Mouse (Mus musculus): ENCODE results near the gene Mettl5. TPM values are rescaled to one million over a fixed set of nuclear protein-coding genes. Genes with fewer than 3 reads are reported as not detected.

The Mettl5 gene
- total RNA-seq, 2 experiments from 2014 or later: 20.8 to 25.3 TPM

DNA sequence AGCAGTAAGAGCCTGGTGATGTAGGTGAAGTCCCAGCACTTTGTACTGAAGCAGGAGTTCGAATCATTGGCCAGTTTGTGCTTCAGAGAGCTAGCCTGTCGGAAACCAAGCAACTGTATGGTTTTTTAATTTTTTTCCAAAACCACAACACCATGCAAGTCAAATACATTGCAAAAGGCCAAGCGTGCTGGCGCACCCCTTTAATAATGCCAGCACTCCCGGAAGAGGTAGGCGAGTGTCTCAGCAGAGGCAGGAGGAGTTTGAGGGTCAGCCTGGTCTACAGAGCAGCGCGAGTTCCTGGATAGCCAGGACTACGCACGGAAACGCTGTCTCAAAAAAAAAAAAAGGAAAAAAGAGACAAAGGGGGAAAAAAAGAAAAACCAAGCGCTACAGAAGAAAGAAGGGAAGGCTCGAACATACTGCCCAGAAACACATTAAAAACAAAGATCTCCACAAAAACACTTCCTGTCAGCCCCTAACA lies 24.4 kb downstream of the Mettl5 start:
- peak; percentile 33 to 49 for DNase-seq
- intact Hi-C loops (cut with DNase I): loop anchor here (2.0 to 10.0 kb wide), 5 partner anchors 24 to 216 kb away; partner anchors contain the start of genes Bbs5, Mettl5 and Ppig

DNA sequence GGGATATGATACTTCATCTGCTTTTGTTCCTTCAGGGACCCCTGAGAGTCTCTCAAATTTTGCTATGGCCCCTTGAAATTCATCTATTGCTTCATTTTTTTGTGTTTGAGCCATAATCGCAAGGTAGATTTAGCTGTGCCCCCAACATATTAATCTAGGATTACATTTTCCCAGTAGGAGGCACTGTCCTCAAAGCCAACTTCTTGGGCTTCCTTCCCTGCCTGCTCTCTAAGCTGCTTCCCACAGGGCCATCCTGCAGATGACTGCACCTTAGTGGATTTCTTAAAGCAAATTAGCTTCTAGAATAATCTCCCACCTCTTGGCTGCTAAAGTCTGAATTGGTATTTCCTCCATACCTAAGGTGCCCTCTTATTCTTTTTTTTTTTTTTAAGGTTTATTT lies 27.5 kb downstream of the Mettl5 start:
- intact Hi-C loops (cut with DNase I): no loop called here
- no peak for DNase-seq

DNA sequence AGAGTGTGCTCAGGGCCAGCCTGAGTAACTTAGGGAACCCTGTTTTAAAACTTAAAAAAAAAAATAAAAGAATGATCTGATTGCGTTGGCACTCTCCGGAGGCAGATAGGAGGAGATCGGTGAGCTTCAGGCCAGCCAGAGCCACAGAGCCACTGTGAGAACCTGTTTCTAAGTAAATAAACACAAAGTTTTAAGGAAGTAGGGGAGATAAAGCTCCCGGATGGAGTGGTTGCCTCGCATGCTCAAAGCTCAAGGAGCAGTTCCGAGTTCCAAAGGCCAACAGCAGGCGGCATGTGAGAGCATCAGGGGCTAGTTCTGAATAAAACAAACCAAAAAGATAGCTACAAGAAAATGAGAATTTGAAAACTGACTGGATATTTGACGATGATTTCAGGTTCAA lies 29.0 kb downstream of the Mettl5 start:
- intact Hi-C loops (cut with DNase I): no loop called here
- peak in 1 of 2 experiments; percentile 19 for DNase-seq

DNA sequence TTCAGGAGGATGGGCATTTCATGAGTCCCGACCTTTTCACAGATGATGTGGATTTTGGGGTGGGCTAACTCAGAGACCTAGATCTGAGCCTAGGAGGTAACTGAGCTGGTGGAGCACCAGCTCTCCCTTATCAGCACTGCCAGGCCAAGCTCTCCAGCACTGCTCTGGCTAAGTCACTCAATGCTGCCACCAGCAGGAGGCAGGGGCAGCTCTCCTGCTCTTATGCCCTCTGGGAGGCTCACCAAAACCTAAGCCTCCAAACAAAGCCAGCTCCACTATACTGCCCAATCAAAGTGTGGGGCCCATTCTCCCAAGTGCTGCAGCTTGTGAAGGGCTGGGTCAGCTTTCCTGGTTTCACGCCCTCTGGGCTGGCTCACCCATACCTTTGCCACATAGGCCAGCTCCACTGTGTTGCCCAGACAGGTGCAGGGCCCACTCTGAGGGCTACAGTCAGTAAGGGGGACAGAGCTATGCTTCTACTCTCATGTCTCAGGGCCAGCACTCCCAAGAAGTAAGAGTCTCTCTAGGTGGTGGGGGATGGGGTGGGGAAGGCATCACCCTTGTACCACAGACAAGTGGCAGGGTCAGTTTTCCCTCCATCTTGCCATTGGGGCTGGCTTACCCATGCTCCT lies 33.9 kb downstream of the Mettl5 start:
- no peak for DNase-seq
- intact Hi-C loops (cut with DNase I): no loop called here

DNA sequence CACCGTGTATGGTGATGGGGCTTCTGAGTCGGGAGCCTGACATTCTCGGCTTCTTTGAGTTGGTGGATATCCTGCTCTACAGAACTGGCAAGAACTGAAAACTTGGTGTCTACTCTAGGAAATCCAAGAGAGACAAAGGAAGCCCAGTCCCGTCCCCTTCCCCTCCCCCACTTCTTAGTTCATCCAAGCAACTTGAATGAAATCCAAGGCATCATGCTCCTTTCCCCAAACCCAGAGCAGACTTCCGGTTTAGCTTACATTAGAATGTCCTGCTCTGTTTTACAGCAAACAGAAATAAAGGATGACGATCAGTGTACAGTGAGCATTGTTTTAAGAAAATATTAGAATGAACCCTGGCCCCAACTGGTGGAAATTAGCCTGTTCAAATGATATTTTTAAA lies 36.2 kb downstream of the Mettl5 start:
- DNase-seq: no peak
- intact Hi-C loops (cut with DNase I): no loop called here

DNA sequence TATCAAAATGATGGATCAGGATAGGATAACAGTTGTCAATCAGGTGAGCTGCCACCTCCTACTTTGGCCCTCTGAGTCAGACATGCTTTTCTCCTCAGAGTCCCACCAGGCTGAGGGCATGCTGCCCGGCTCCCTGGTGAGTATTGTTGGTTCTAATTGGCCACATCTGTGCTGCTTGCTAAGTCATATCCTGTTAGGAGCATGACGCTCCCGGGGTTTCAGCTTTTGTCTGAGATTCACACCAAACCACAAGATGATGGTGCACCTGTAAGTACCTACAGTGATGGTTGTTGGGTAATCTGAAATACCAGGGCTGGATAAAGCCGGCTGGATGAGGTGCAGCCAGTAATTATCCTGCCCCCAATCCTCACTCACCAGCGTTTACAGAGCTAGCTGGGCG lies 45.2 kb downstream of the Mettl5 start:
- intact Hi-C loops (cut with DNase I): no loop called here

DNA sequence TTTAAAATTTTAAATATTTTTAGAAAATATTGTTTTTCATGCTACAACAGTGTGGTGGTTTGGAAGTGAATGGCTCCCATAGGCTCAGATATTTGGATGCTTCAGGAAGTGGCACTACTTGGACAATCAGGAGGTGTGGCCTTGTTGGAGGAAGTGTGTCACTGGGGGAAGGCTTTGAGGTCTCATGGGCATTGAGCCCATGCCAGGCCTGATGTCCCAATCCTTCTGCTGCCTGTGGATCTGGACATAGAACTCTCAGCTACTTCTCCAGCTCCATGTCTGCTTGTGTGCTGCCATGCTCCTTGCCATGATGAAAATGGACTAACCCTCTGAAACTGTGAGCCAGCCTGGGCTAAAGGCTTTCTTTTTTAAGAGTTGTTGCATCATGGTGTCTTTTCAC lies 46.7 kb downstream of the Mettl5 start:
- intact Hi-C loops (cut with DNase I): no loop called here
- DNase-seq: no peak

More for the DNA sequence above, 45.2 kb downstream of the Mettl5 start:
- no peak for DNase-seq

DNA sequence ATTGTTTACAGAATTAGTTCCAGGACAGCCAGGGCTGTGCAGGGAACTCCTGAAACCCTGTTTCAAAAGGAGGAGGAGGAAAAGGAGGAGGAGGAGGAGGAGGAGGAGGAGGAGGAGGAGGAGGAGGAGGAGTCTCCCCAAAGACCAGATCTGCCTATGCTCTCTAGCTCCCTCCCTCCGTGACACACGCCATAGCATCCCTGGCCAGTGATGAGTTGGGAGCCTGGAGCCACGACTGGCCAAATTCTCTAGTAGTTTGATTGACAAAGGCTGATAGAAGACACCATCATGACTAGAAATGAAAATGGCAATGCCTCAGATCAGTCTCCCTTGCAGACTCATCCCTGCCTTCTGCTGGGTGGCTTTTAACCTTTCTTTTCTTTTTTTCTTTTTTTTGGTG lies 47.4 kb downstream of the Mettl5 start:
- intact Hi-C loops (cut with DNase I): no loop called here
- DNase-seq: no peak

DNA sequence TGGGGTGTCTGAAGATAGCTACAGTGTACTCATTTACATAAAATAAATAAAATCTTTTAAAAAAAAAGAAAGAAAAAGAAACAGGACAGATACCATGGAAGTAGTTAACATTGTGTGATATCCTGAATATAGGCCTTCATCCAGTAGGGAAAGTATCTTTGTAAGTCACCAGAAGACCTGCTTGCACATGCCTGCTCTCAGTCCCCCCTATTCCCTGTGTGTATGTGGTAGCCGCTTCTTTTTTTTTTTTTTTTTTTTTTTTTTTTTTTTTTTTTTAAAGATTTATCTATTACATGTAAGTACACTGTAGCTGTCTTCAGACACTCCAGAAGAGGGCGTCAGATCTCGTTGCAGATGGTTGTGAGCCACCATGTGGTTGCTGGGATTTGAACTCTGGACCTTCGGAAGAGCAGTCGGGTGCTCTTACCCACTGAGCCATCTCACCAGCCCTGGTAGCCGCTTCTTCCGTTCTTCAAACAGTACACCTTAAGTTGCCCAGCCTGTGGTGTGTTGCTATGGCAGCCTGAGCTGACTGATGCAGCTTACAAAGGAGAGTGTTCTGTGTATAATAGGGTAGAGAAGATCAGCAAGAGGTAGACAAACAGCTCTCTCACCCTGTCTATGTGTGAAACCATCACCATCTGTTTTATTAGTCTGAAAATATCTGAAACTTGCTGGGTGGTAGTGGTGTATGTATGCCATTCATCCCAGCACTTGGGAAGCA lies 48.0 kb downstream of the Mettl5 start:
- no peak for DNase-seq
- intact Hi-C loops (cut with DNase I): no loop called here

DNA sequence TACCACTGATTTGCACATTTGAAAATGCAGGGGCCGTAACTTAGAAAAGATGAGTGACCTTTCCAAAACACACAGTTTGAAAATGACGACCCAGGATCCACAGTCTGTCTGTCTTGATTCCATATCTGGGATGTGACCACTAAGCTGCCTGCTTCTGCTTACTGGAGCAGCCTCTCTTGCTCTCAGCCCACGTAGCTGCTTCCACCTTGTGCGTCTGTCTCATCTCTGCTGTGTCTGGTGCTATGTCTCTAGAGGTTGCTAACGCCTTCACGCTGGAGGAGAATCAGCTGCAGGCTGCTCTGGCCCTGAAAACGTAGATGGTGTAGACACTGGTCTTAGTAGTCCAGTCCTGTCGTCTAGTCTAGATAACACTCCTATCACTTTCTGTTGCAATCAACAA lies 55.3 kb downstream of the Mettl5 start:
- no peak for DNase-seq
- intact Hi-C loops (cut with DNase I): no loop called here

DNA sequence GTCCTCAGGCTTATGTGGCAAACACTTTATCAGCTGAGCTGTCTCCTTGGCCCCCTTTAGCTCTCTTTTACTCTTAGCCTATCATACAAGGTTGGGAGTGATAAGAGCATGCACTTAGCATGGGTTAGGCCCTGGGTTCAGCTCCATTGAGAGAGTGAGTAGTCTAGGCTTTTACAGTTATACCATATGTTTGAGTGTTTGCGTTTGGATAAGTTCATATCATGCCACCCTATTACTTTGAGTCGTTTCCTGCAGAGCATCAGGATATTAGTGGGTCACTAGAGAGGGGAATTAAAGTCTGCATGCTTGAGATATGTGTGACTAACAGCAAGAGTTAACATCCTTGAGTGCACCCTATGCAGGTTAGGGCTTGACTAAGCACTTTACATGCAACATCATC lies 55.7 kb downstream of the Mettl5 start:
- no peak for DNase-seq
- intact Hi-C loops (cut with DNase I): no loop called here

DNA sequence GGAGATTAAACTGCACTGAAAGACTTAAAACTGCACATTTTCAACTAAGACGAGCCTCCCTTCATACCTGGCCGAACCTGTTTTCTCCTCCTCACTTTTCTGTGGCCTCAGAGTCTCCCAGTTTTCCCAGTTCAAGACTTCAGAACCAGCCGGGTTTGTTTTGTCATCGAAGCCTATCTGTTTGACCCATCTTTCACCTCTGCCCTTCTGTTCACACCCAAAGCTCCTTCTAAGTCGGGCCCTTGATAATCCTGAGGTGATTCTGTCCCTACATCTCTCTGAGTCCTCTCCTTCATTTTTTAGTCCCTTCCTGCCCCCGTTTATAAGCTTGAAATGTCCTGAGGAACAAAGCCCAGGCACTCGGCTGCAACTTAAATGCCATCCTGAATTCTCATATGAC lies 57.4 kb downstream of the Mettl5 start:
- DNase-seq: no peak
- intact Hi-C loops (cut with DNase I): no loop called here

DNA sequence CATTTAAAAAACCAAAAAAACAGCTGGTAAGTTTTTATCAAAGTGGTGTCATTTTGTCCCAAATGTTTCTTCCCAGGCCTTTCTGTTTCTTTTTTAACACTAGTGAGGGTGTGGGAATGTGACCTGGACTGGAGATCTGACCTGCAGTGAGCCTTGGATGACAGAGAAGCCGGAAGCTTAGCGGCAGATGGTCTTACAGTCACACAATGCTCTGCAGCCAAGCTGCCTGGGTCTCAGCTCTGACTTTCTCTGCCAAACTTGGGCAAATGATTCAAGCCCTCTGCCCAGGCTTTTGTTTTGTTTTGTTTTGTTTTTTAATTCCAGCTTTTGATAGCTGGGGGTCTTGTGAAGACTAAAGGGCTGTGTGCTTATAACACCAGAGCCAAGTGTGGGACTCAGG lies 59.0 kb downstream of the Mettl5 start:
- DNase-seq: no peak
- intact Hi-C loops (cut with DNase I): no loop called here

DNA sequence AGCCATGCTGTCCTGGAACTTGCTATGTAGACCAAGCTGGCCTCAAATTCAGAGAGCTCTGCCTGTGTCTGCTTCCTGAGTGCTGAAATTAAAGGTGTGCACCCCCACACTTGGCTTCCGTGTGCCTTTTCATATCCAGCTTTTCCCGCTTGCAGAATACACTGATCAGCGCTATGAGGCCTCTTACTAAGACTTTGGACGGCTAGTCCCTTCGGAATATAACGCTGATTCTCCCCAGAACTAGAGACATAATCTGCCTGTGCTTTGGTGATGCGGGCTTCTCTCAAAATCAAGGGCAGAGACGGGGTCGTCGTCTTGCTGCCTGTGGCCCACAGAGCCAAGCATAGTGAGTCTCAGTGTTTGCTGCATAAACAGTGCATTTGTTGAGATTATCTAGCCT lies 59.5 kb downstream of the Mettl5 start:
- intact Hi-C loops (cut with DNase I): no loop called here
- DNase-seq: no peak

DNA sequence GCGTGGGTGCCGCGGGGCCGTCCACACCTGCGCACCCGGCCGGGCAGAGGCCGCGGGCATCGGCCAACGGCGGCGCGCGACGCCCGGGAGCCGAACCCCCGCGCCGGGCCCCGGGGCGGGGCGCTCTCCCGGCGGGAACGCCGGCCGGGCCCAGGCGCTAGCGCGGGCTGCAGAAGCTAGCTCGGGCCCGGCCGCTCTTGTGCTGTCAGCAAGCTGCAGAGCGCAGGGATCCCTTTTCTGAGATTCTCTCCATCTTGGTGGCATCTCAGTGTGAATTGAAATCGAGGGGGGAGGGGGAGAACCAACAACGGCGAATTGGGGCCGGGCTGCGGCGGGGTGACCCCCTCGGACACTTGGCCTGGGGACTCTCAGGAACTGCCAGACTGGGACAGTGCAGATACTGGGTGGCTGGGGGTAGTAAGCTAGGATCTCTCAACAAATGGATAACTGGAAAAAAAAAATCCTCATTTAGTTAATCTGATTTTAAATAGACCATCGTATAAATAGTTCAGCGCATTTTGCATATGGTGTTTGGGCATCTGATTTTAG lies 62.2 kb downstream of the Mettl5 start:
- DNase-seq: peak in 1 of 2 experiments; percentile 32
- intact Hi-C loops (cut with DNase I): loop anchor here (1.0 to 2.0 kb wide), 2 partner anchors 20 to 38 kb away; partner anchors contain the start of gene Ssb

DNA sequence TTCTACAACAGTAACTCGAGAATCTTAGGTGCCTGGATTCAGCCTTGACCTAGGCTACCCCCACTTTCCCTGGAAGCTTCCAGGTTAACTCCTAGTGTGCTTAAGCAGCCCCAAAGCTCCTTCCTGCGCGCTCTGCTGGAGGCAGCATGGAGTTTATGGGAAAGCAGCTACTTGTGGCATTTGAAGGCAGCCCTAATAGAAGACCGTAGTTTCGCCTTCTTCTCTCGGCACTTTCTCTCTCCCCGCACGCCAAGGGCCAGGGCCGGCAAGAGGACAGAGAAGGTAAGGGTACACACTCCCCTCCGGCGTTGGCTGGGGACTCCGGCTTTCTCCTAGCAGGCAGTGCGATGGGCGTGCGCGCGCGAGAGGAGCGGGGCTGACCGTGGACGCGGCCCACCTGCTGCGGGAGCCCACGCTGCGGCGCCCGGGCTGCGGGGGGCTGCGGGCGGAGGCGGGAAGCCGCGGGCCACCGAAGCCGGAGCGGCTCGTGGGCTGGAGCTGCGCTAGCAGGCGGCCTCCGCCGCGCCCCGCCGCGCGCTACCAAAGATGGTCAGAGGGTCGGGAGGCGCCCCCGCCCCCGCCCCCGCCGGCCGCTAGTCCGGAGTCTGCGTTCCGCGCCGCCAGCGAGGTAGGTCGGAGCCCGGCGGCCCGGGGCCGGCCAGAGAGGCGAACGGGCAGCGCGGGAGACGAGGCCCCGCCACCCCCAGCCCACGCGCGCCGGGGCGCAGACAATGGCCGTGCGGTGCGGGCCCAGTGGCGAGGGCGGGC lies 62.9 kb downstream of the Mettl5 start:
- intact Hi-C loops (cut with DNase I): loop anchor here (1.0 to 2.0 kb wide), 2 partner anchors 19 to 38 kb away; partner anchors contain the start of gene Ssb
- DNase-seq: peak; percentile 42 to 56

DNA sequence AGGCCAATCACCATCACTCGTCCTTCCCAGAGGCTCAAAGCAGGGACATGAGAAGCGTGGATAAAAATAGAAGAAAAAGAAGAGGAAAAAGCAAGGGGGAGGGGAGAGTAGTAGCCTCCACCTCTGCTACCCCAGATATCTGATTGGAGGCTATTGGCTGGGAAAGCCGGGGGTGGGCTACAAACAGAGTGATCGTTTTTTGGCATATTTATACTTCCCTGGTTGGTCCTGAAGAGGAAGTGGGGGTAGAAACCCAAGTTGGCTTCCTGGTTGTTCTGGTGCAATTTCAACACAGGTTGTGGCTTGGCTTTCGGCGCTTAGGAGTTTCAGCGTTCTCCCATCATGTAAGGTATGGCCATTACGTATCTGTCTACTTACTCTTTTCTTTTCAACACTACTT lies 63.7 kb downstream of the Mettl5 start, which contains the start of gene Klhl23:
TSS of gene Klhl23 (plus strand) at position 234 of the 400 bp plus-strand sequence.
- DNase-seq: peak; percentile 20 to 26
- intact Hi-C loops (cut with DNase I): loop anchor here (2.0 kb wide), 1 partner anchor 39 kb away; the partner anchor contains the start of gene Ssb

All from heart, postnatal 36 days (tissue).